Mouse (Mus musculus): ENCODE measurements around the gene Khsrp.
A peak's percentile ranks its signal among the peaks of the same experiment; 100 is the strongest.
"Not testable (repeated sequence)": the region's sequence is repeated elsewhere in the genome, so short reads cannot be mapped to it uniquely, and the experiment has no call there.

Gene Khsrp

DNA sequence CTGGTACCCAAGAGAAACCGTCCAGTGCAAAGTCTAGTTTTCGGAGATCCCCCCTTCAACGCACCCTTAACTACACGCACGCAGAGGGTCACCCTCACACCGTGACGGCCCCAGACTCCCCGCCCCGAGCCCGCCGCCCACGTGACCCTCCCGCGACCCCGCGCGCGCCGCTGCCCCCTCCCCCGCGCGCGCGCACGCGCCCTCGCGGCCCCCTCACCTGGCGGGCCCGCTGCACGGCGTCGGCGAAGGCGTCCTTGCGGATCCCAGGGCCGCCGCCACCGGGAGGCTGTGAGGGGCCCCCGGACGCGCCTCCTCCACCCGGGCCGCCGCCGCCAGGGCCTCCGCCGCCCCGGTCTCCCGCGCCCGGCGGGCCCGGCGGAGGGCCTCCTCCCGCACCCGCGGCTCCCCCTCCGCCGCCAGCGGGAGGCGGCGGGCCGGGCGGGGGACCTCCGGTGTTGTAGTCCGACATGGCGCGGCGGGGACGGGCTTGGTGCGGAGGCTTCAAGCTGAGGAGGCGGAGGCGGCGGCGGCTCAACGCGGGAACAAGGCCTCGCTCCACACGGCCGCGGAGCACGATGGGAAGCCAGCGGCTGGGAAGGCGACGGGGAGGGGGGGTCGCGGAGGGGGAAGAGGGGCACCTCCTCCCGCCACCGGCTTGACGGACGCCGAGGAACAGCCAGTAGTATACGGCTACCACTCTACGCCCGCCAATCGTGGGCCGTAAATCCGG is at the start of gene Khsrp:
TSS of gene Khsrp (minus strand) at position 592 of the 730 bp plus-strand sequence.
- DNase-seq (ENCODE audit: extremely low spot score, low read depth, low spot score) = no peak

DNA sequence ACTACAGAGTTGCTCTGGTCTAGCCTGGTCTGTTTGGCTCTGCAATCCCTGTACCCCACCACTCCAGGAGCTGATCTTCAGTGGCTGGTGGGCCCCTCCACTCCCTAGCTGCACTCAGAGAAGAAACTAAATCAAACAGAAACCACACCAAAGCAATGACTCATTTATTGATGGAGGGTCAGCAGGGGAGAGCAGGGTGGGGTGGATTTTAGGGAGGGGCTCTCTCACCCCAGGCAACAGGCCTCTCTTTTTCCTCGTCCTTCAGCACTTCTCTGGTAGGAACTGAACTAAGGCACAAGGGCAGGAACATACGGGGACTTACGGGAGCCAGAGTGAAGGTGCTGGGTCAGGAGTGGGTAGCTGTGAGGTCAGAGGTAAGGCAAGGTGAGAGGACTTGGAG is 48.6 kb upstream of the Khsrp start:
- no peak for DNase-seq (ENCODE audit: extremely low spot score, low read depth, low spot score)

DNA sequence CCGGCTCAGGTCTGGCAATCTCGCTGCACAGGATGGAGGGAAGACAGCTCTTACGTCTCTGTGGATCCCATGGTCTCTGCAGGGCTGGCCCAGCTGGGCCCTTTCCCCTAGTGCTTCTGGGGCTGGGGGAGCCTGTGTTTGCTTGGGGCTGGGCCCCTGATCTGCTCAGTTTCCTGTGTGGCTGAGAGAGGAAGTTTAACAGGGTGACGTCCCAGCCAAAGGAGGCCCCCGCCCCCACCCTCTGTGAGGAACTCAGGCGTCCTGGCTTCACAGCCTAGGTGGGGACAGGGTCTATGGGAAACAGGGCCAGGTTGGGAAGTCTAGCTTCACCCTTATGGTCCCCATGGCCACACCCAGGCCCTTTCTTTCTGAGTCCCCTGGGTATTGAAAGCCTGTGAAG is 47.0 kb upstream of the Khsrp start, which contains the start of gene Dennd1c:
TSS of gene Dennd1c (minus strand) at position 179 of the 400 bp plus-strand sequence.
- DNase-seq (ENCODE audit: extremely low spot score, low read depth, low spot score) = no peak

DNA sequence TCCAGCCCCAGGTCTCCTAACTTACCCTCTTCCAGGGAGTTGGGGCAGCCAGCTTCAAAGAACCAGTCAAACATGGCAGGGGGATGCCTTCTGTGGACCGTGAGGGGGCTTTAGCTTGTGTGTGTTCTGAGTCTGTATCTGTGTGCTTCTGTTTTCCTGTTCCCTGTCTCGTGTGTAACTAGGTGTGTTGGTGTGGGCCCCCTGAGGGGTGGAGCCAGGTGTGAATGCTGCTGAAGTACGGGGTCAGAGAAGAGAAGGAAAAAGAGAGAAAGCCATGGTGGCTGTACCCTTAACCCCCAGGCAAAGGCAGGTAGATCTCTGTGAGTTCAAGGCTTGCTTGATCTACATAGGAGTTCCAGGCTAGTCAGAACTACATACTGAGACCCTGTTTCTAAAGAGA is 45.6 kb upstream of the Khsrp start:
- DNase-seq (ENCODE audit: extremely low spot score, low read depth, low spot score) = no peak

DNA sequence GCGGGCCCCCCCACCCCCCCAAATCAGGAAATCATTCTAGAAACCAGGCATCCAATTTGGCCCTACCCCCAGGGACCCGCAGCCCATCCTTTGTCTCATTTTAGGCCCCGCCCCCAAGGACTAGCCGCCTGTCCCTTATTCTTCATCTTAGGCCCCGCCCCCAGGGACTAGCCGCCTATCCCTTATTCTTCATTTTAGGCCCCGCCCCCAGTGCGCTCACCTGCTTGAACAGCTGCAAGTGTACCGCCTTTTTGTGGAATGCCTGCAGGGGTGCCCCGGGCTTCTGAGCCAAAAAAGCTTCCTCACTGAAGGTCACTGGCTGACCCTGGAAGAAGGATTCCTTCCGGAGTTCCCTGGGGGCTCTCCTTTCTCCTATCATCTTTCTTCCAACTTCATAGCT is 39.4 kb upstream of the Khsrp start:
- no peak for DNase-seq (ENCODE audit: extremely low spot score, low read depth, low spot score)

DNA sequence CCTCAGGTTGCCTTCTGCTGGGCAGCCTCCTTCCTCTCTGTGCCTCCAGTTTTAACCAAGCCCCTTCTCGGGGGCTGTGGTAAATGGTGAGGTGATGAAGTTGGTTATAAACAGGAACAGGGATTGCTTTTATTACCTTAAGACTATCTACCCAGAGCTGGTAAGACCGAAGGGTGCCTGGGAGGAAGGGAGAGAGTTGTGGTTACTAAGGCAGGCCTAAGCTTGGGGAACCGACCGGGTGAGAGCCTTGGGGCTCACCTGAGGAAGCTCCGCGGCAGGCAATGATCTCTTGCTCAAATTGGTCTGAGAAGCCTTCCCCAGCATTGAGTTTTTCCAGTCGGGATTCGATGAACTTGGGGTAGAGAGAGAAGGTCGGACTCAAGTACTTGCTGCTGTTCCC is 39.0 kb upstream of the Khsrp start:
- DNase-seq (ENCODE audit: extremely low spot score, low read depth, low spot score) = no peak

DNA sequence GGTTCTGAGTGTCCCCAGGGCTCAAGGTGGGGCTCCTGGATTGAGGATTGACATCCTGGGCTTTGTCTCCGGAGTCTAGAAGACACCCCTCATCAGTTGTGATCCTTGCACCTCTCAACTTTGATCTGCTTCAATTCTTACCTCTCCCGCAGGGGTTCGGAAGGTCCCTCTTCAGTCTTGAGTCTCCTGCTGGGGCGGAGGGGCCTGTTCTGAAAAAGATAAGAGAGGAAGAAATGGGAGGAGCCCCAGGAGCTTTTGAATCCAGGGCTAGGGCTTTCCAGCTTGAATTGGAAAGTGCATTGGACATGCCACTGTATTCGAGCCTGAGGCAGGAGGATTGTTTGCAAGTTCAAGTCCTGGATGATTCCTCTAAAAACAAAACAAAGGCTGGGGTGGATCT is 35.6 kb upstream of the Khsrp start:
- no peak for DNase-seq (ENCODE audit: extremely low spot score, low read depth, low spot score)

DNA sequence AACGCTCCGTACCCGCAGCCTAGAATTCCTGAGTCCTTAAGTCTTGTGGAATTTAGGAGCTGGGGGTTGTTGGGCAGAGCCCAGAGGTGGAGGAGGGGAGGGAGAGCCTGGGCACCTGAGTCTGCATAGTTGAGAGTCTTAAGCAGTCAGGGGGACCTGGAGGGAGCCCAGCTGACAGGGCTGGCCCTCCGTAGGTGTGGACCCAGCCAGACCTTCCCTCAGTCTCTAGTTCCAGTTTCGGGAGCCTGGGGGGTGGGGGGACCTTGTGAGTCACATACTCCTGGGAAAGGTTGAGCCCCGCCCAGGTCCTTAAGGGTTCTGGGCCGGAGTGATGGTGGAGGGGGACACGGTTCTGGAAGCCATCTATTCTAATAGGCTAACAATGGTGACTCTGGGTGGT is 31.7 kb upstream of the Khsrp start:
- no peak for DNase-seq (ENCODE audit: extremely low spot score, low read depth, low spot score)

DNA sequence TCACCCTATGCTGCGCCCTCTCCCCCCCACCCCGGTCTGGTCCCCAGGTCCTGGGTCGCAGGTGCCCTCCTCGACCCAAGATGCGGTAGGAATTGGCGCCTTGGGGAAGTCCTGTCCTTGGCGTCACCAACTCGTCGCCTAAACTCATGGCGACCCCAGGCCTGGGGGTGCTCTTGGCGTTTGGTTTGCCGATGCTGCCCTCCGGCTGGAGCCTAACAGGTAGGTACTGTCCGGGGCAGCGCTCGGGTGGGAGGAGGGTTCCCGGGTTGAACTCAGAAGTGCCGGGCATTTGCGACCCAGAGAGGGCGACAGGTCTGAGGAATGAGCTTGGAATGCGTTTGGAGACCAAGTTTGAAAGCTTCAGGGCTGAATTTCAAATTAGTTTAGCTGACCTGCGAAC is 31.2 kb upstream of the Khsrp start:
- no peak for DNase-seq (ENCODE audit: extremely low spot score, low read depth, low spot score)

DNA sequence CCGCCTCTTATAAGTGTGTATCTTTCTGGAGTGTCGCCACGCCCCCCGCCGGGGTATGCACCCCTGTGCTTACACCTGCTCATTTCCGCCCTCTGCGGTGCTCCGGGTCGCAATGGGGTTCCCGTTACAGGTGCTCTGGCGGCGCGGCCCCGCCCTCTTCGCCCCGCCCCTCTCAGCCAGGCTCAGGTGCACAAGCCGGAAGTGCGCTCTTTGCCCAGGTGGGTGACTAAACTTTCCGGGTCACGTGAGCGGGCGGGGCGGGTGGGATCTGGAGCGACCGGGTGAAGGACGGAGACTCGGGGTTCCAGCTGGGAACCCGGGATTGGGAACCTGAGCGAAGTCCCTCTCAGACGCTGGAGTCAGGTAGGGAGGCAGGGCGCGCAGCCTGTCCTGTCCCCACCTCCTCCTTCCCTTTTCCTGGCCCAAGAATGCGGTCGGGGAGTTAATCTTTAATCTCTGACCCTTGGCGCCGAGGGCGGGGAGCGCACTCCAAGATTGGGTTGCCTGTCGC is 30.7 kb upstream of the Khsrp start:
- no peak for DNase-seq (ENCODE audit: extremely low spot score, low read depth, low spot score)

DNA sequence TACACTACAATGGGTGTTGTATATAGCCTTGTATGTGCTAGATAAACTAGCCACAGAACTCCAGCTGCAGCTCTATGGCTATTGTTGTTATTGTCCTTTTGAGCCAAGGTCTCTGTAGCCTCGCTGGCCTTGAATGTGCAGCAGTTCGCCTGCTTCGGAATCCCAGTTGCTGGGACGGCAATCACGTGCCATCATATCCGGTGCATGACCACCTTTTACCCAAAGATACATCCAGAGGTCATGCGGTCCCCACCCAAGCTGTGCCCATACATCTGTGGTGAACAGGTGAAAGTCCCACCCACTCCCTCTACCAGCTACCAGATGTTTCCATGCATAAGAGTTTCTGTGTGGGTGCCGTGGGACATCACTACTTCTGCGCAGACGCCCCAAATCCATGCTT is 29.7 kb upstream of the Khsrp start:
- no peak for DNase-seq (ENCODE audit: extremely low spot score, low read depth, low spot score)

DNA sequence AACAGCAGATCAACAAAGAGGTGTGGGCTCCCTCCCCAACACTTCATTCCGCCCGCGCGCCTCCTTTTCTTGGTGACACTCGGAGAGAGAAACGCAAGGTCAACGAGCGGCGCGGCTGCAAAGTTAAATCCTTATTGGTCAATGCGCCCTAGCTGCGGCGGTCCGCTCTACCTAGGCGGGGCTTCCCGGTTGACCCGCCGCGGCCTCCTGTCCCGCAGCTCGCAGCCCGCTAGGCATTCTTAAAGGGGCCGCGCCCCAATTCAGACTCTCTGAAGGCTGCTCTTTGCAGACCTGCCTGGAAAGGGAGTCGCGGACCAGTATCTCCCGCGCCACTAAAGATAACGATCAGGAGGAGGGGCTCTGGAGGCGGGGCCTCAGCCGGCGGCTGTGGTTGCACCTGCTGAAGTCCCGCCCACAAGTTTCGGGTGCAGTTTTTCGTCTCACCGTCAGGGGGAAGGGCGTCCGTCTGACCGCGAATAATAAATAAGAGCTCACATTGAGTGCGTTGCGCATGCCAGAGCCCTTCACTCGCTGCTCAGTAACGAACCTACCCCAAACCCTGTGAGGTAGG is 29.0 kb upstream of the Khsrp start:
- peak; percentile 69 for DNase-seq (ENCODE audit: extremely low spot score, low read depth, low spot score)

DNA sequence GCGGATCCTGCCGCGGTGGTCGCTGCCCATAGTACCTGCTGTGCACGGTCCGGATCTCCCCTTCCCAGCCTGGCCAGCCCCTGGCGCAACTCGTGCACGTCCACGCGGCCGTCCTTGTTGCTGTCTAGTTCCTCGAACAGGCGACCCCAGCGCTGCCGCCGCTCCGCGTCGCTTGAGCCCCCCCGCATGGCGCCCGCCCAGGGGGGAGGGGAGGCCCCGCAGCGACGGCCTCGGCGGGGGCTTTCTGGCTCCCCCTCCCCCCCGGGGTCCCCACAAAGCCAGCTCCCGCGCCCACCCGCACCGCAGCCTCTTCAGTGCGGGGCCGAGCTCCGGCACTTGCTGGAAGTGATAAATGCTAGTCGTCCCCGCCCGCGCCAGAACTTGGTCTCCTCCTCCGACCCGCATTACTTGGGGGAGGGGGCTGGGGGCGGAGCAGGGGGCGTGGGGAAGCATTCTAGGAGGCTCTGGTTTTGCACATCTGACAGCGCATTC is 28.2 kb upstream of the Khsrp start, which contains the start of gene Slc25a23:
TSS of gene Slc25a23 (minus strand) at position 378 of the 492 bp plus-strand sequence.
- no peak for DNase-seq (ENCODE audit: extremely low spot score, low read depth, low spot score)

DNA sequence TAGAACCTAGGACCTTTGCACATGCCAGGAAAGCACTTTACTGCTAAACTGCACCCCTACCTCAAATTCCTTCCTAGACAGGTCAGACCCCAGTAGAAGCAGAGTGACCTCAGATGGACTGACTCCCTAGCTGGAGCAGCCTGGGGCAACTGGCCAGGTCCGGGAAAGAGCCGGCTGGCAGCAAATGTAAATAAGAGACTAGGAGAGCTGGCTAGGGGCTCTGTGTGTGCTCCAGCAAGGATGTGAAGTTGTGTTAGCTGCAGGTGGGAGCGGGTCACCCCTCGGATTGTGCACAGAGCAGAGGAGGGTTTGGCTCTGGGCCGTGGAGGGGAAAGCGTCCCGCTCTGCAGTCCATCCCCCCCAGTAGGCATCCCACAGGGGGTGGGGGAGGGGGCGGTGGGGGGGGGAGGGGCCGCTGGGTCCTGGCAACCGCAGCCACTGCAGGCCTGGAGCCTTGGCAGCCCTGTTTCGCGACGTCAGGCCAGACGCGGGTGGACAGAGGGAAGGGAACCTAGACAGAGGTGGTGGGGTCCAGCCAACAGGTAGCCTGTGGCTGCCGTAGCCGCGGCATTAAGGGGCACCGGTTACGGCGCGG is 27.7 kb upstream of the Khsrp start, which contains the start of gene Crb3:
TSS of gene Crb3 (plus strand) at position 215 of the 595 bp plus-strand sequence.
- DNase-seq (ENCODE audit: extremely low spot score, low read depth, low spot score) = no peak

DNA sequence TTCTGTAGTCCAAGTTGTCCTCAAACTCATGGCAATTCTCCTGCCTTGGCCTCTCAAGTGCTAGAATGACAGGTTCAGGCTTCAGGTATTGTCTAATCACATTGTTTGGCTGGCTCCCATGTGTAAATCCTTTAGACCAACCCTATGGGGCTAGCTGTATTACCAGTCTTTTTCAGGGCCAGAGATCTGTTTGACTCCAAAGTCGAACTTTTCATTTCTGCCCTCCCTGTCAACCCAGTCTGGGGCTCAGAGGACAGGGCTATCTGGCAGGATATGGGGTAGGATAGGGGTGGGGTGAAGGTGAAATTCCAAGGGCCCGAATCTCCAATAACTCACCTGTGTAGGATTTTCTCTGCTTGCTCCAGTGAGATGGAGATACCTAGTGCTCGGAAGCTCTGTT is 24.9 kb upstream of the Khsrp start:
- no peak for DNase-seq (ENCODE audit: extremely low spot score, low read depth, low spot score)

DNA sequence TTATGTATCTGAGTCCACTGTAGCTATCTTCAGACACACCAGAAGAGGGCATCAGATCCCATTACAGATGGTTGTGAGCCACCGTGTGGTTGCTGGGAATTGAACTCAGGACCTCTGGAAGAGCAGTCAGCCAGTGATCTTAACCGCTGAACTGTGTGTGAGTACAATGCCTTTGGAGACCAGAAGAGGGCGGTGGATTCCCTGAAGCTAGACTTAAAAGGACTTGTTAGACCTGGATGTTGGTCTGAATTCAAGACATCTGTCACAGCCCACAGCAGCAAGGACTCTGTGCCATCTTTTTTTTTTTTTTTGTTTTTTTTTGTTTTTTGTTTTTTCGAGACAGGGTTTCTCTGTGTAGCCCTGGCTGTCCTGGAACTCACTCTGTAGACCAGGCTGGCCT is 20.4 kb upstream of the Khsrp start:
- DNase-seq (ENCODE audit: extremely low spot score, low read depth, low spot score) = not testable (repeated sequence)

DNA sequence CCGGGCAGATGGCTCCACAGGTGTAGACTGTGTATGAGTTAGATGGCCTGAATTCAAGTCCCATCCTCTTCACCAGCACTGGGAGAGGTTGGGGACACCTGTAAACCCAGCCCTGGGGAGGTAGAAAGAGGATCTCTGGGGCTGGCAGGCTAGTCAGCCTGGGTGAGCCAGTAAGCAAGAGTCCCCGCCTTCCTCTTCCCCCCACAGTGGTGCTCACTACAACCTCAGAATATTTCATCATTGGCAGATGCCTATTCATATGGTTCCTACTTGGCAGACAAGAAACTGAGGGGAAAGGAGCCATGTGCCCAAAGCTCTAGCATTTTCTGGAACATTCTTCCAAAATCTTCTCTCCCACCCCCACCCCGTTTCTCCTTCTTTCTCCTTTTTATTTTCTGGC is 17.5 kb upstream of the Khsrp start:
- DNase-seq (ENCODE audit: extremely low spot score, low read depth, low spot score) = no peak

DNA sequence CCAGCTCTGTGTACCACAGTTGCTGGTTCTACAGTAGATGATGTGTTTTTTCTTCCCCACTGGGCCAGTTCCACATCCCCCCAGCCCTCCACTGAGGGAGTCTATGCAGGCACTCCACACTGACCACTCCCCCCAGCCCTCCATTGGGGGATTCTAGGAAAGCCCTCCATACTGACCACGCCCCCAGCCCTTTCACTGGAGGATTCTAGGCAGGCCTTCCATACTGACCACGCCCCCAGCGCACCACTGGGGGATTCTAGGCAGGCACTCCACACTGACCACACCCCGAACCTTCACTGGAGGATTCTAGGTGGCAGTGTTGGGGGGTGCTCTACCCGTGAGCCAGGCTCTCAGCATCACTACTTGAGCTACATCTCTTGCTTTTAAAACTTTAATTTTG is 16.1 kb upstream of the Khsrp start:
- no peak for DNase-seq (ENCODE audit: extremely low spot score, low read depth, low spot score)

DNA sequence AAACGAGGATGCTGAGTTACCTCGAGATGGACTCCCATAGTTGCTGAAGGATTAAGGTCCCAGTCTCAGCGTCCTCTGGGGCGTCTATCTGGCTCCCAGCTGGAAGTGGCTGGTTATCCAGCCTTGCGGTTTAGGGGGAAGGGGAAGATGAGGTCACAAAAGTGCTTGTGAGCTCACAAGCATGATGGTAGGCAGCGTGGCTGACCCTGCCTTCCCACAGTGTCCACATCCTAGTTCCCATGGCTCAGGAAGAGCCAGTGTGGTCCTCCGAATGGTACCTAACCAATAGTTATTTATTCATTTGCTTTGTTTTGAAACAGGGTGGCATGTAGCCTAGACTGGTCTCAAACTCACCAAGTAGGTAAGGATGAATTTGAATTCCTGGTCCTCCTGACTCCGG is 10.2 kb upstream of the Khsrp start, which contains the start of gene Slc25a41:
TSS of gene Slc25a41 (minus strand) at position 101 of the 400 bp plus-strand sequence.
- no peak for DNase-seq (ENCODE audit: extremely low spot score, low read depth, low spot score)

DNA sequence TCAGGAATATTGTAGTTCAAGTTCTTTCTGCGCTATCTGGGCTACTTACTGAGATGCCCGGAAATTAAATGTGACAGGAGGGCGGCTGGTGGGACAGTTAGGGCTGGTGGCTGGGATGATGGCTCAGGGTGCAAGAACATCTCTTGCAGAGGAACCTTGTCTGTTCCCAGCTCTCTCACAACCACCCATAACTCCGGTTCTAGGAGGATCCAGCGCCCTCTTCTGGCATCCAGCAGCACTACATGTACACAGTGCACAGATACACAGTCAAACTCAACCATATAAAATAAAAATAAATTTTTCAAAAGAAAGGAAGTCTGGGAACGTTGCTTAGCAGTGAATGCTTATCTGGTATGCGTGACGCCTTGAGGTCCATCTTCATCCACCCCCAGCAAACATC is 7.7 kb upstream of the Khsrp start:
- no peak for DNase-seq (ENCODE audit: extremely low spot score, low read depth, low spot score)

DNA sequence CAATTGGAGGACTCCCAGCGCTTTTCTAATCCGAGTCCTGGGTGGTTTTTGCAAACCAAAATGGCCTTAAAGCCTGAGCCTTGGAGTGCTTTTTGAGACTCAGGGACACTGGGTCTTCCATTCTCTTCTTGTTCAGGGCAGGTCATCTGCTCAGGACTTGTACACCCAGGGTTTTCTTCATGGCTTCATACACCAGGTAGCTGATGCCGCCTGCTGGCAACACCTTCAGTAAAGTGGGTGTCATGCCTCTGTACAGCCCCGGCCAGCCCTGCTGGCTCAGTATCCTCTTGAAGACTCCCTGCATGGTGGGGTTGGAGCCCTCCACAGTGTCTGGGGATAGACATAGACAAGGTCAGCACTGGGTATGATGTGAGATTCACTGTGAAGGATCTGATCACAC is 1.5 kb upstream of the Khsrp start:
- no peak for DNase-seq (ENCODE audit: extremely low spot score, low read depth, low spot score)
